Mouse (Mus musculus): ENCODE data around the gene Pald1.

- TF ChIP-seq ELF1 (IDR thresholded peaks at IDR 0.05; ENCODE audit: low read depth, low read length) = no peak
- TF ChIP-seq CTCF (IDR thresholded peaks at IDR 0.05 in 2 of 3, conservative IDR thresholded peaks at IDR 0.05 in 1 of 3; ENCODE audit: control insufficient read depth in 1 of 3, insufficient read depth in 1 of 3, low read depth in 2 of 3, low read length in 3 of 3, poor library complexity in 1 of 3, severe bottlenecking in 1 of 3) = no peak
- TF ChIP-seq HCFC1 (IDR thresholded peaks at IDR 0.05; ENCODE audit: low read depth, low read length) = no peak
- TF ChIP-seq JUND (IDR thresholded peaks at IDR 0.05; ENCODE audit: low read depth, low read length) = no peak
- no peak for TF ChIP-seq UBTF (IDR thresholded peaks at IDR 0.05; ENCODE audit: borderline replicate concordance, insufficient read depth, low read depth, low read length)
- TF ChIP-seq E2F4 (IDR thresholded peaks at IDR 0.05; ENCODE audit: borderline replicate concordance, low read depth, low read length) = no peak
- no peak for TF ChIP-seq POLR2AphosphoS5 (IDR thresholded peaks at IDR 0.05; ENCODE audit: borderline replicate concordance, low read depth, low read length)
- TF ChIP-seq POLR2A (IDR thresholded peaks at IDR 0.05; ENCODE audit: control insufficient read depth in 1 of 2, insufficient read depth in 1 of 2, low read depth in 1 of 2, low read length in 2 of 2, poor library complexity in 1 of 2) = no peak
Observed at GRCm38 (mm10) chr10:61324717-61325116, 58.6 kb downstream of the Pald1 start.

Measured in MEL (cell line).